Mouse (Mus musculus) testis, postnatal 14 days (tissue): Measurements from ENCODE around the gene Slc4a7.
"Not testable (repeated sequence)": the region's sequence is repeated elsewhere in the genome, so short reads cannot be mapped to it uniquely, and the experiment has no call there.

Source experiments
- DNase-seq: peaks from one replicate; pipeline ENCODE4 v3.0.0; 2021; ENCODE audit warnings: low spot score

The Slc4a7 gene

DNA sequence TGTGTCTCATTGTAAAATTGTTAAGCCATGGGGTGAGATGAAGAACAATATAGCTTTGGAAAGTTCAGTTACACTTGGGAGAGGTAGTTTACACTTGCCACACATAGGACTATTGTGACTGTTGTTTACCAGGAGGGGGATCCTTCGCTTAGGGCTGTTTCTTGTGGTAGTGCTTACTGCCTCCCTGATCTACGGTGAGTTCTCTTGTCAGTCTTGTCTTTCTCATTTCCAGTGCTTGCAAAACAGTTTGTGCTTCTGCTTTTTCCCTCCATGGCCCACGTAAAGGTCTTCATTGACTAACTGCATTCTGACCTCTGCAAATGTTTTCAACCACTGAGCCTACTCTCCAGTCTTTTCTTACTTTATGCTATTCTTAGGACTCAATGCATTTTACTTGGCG is 98.3 kb downstream of the Slc4a7 start:
- DNase-seq: no peak

DNA sequence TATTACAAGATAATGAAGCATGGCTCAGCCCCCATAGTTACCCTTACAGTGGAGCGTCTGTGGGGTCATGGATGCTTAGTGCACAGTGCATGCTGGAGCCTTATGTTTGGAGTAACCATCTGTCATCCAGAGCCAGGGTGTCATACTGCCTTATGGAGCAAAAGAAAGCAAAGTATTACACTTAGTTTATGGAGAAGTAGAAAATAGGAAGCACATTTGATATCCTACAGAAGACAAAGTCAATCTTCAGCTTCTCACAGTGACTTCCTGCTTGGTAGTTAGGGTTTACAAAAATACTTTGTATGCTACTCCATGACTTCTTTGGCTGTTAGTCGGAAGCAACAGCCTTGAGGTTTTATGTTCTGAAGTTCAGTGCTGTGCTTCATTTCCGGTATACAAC is 98.7 kb downstream of the Slc4a7 start:
- DNase-seq: no peak

DNA sequence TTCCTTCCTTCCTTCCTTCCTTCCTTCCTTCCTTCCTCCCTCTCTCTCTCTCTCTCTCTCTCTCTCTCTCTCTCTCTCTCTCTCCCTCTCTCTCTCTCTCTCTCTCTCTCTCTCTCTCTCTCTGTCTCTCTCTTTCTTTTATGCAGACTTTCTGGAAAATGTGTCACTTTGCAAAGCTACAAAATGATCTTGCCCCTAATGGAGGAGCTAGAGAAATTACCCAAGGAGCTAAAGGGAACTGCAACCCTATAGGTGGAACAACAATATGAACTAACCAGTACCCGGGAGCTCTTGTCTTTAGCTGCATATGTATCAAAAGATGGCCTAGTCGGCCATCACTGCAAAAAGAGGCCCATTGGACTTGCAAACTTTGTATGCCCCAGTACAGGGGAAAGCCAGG is 101.0 kb downstream of the Slc4a7 start, which contains the start of gene Nek10:
TSS of gene Nek10 (plus strand) at position 301 of the 400 bp plus-strand sequence.
- DNase-seq: not testable (repeated sequence)

DNA sequence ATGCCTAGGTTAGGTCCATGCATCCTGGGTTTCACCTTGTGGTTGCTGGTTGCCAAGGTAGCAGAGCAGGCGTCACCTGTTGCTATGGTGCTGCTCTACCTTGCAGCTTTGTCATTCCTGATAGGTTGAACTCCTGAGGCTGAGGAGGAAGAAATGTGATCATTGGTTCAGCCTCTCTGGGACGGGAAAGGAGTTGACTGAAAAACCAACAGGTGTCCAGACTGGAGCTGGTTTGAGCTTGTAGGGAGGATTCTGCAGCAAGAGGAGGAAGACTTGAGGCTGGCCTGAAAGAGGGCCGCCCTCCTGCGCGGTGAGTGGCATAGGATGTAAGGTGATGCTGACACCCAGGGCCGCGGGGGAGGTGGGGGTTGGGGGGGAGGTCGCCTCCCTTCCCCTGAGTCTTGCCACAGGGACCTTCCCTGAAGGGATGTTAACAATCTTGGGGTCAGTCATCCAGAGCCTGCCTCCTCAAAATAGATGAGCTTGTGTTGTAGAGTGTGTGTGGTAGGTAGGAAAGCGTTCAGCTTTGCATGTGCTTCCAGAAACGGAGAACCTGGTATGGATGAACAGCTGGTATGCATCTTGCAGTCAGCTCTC is 101.9 kb downstream of the Slc4a7 start:
- DNase-seq: peak; percentile 22

DNA sequence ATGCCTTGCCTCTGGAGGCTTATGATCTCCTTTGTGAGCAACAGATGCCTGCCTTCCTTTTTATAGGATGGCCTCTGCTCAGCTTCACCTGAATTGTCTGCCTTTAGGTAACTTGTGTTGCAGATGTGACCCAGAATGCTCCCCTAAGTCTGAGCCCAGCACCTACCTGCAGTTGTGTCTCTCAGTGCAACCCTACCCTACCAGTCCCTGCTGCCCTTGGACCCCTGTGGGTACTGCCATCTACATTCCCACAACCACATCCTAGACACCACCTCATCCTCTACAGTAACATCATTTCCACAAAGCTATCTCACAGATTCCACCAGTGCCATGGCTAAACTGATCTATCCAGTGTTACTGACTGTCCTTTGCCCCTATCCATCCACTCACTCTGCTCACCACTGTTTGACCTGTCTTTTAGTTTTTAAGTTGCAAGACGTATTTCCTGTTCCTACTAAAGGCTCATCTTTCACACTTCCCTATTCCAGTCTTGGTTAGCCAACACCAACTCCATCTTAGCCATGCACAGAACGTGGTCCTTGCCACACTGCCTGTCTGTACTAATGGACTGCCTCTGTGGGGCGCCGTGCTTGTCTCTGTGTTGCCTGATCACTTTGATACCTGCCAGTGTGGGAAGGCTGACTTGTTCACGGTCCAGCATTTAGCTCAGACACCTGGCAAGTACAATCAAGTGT is 102.6 kb downstream of the Slc4a7 start:
- no peak for DNase-seq

DNA sequence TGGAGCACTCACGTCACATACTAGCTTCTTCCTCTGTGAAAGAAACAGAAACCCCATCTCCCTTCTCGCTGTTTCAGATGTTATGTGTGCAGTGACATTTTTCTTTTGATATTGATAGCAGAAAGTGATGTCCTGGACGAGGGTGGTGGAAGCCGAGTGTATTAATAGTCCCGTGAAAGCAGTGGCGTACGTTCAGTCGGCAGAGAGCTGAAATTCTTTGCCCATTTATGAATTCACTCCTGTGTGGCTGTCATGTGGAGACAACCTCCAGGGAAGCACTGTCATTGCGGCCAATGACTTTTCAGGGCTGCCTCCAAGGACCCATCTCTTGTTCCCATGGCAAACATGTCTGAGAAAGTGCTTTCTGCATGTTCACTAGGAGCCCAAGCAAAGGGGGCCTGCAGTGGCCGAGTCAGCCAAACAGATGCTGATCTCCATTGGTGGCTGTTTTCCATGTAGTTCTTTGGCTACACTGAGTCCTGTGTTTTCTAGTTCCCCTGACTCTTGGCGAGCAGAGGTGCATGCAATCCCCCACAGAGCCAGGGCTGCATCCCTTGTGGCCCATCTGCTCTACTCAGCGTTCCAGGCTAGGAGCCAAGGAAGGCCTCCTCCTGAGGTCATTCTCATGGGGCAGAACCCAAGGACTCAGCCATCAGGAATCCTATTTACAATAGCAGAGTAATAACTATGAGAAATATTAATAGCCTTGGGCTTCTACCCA is 130.6 kb downstream of the Slc4a7 start:
- peak; percentile 83 for DNase-seq

DNA sequence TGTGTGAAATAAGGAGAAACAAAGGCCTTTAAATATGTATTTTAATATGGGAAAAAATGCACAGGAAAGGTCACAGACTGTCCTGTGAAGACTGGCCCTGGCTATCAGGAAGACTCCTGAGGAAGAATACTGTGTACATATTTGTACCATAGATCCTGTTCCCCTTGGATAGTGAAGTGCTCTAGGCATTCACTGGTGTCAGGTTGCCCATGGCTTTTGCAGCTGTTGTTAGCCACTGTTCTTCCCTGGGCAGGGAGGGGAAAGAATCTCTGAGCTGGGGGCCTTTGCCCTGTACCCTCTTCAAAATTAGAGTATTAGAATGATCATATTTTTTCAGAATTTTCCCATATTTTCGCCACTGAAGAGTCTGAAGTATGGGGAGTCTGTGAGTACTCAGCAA is 131.4 kb downstream of the Slc4a7 start:
- DNase-seq: no peak

DNA sequence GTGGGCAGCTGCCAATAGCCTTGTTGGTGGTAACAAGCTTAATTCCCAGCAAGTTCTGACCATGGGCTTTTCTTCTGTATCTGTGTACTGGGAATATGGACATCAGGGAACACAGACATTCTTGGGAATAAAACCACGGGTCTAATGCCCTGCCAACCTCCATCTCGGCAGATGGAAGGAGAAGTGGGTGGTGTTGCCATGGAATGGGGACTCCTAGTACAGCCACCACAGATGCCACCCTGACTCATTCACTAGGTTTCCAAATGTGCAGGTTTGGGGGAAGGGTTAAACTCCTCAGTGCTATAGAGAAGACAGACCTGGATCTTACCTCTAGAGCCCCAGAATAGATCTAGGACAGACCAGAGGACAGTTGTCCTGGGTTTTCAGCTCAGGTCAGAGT is 132.2 kb downstream of the Slc4a7 start:
- DNase-seq: no peak

DNA sequence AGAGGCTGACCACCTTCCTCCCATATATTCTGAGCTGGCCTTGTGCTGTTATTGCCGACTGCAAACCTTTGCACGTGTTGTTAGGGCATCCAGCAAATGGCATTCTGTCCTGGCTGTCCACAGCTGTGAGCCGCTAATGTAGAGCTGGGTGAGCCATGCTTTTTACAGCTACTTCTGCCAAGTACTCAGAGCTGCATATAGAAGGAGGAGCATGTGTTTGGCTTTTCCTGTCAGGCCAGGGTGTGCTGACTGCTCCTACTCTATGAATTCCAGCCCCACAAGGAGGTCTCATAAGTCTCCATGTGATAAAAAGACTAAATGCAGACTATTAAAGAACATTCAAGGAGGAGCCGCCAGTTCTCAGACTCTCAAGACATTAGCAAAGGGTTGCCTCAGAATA is 135.5 kb downstream of the Slc4a7 start:
- DNase-seq: no peak

DNA sequence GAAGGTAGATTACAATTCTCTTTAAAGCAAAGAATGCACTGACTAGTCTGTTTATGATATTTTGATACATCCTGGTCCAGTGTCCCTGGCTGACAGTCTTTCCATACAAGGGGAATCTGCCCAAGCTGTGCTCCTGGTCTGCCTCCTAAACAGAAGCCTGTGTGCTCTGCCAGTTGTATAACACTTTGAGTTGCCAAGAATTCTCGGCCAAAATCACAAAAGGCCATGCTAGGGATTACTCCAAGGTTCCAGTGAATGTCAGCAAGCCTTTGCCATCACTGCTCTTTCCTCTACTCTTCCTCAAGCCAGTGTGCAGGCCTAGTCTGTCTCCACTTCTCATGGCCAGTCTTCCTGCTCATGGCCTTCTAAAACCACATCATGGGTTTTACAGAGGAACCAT is 136.0 kb downstream of the Slc4a7 start:
- no peak for DNase-seq

DNA sequence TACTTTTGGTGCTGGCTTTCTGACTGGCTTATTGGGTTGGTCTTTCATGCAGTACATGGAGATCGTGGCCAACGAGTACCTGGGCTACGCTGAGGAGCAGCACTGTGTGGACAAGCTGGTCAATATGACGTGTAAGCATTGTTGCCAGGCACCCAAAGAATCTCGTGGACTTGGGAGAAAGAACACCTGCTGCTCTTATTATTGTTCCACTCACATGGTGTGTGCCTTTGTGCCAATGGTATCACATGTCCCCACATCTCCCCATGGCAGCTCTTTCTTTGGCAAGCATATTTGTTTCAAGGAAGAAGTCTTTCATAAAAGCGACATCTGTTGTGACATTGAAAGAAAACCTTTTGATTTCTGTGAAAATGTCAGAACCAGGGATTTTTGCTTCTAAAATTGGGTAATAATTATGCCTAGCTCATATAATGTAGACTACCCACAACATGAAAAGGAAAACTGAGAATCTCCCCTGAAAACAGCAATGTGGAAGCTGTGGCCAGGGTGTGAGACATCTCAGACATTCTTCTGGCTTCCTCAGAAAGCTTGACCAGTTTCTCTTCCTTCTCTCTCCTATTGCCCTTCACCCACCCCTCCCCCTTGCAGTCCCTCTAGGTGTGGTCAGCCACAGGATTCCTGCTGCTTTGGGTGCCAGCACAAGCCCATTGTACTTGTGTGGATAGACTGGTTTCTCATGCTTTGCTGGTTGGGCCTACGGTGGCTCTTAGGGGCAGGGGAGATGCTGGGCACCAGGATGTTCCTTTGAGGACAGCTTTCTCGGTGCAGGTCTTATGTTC is 140.9 kb downstream of the Slc4a7 start:
- no peak for DNase-seq
